22 mouse cellular contexts compared by ENCODE assay signal in genomic region chr17:55967186-55967585, GRCm38 (mm10). TPM values are rescaled to one million over a fixed set of nuclear protein-coding genes. Genes with fewer than 3 reads are reported as not detected.
"Had no signal": no experiment of that assay in that cellular context is flagged by ENCODE, and none has a peak within 500 bp of the region (broad histone marks: within the 10 kb centered on the region; RNA-seq: fewer than 3 reads in every experiment).

No protein-coding gene starts in this region.

- H3K9me3 ChIP-seq: limb, embryonic 12.5 days; limb, embryonic 15.5 days; neural tube, embryonic 13.5 days; stomach, embryonic 15.5 days had no signal

- H3K4me2 ChIP-seq: limb, embryonic 12.5 days; limb, embryonic 15.5 days; liver, embryonic 11.5 days; lung, embryonic 14.5 days; neural tube, embryonic 13.5 days; stomach, embryonic 15.5 days had no signal

- H3K9ac ChIP-seq: limb, embryonic 12.5 days; limb, embryonic 15.5 days; liver, embryonic 14.5 days; liver, postnatal 0 days; lung, embryonic 14.5 days; stomach, embryonic 15.5 days had no signal

- ATAC-seq: liver, postnatal 0 days; lung, postnatal 0 days; midbrain, embryonic 16.5 days had no signal

- H3K27me3 ChIP-seq: neural tube, embryonic 13.5 days had no signal

- H3K27ac ChIP-seq: limb, embryonic 12.5 days; limb, embryonic 15.5 days; liver, embryonic 14.5 days; macrophage; neural tube, embryonic 13.5 days; stomach, embryonic 15.5 days had no signal

- H3K4me3 ChIP-seq: limb, embryonic 12.5 days; limb, embryonic 15.5 days; myocyte; neural tube, embryonic 13.5 days; stomach, embryonic 15.5 days had no signal

- DNase-seq: kidney, postnatal 14 days; kidney, postnatal 4 days; left cerebral cortex, postnatal 4 days; lung, embryonic 14.5 days; retina, postnatal 1 day; right cerebral cortex, postnatal 25 days; spleen, adult 18-20 months; thymus, postnatal 25 days had no signal

RNA-seq across cellular contexts. Expression of gene Shd, which starts 3.1 kb away (rescaled TPM):
- total RNA-seq: monocyte, adult 5-6 weeks had no signal
- polyA plus RNA-seq: macrophage had no signal

RNA-seq across cellular contexts. Expression of gene Ebi3, which starts 14.7 kb away (rescaled TPM):
- polyA plus RNA-seq: myocyte had no signal

RNA-seq across cellular contexts. Expression of gene Fsd1, which starts 19.1 kb away (rescaled TPM):
- total RNA-seq: megakaryocyte, adult 5-6 weeks; monocyte, adult 5-6 weeks; neutrophil, adult 5-6 weeks had no signal
- polyA plus RNA-seq: liver, postnatal 0 days; macrophage had no signal
